Mouse (Mus musculus) kidney, postnatal 14 days (tissue): Measurements from ENCODE around the gene Gm3468.
"Not testable (repeated sequence)": the region's sequence is repeated elsewhere in the genome, so short reads cannot be mapped to it uniquely, and the experiment has no call there.

Source experiments
- DNase-seq: peaks from one replicate; pipeline ENCODE4 v3.0.0; 2022; ENCODE audit warnings: mixed read lengths

Gene Gm3468

DNA sequence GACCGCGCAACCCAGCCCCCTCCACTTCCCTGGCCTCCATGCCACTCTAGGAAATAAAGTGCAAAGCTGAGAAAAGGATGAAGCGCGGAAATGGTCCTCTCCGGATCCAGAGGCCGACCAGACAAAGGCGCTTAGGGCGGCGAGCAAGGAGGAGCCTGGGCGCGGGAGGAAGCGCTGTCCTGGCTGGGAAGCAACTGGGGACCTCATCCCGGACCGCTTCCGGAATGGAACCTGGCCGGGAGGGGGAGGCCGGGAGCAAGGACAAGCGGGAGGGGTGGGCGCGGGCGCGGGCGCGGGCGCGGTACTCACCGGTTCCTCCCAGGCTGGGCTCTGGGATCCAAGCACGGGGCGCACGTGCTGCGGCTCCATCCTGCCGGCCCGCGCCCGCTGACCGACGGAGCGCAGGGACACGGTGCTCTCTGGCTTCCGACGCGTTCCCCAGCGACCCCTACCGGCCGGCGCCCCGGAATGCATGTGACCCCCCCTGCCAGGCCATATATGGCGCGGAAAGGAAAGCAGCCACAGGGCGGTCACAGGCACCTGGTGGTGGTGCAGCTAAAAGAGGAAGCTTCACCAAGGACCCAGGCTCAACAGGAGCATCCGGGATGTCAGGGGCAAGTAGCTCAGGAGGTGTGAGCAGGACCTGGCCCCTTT, at the start of gene Gm3468:
Gene Gm3468 (minus strand): TSS at position 394 of the 654 bp plus-strand sequence.
- peak; percentile 48 for DNase-seq

DNA sequence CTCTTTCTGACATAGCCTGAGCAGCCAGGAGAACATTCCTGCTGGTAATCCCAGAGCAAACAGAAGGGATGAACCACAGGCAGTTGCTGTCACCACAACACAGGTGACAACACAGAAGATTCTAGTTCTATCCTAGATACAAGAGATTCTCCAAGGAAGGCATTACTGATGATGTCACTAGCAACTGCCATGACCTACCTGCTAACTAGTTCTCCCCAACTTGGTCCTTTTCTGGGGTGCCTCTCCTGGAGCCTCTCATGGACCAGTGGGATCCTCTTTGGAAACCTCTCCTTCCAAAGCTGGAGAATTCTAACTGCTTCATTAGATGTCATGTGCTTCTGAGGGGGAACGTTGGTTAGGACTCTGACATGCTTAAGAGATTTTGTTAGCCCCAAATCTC, 17.2 kb upstream of the Gm3468 start, which contains the start of gene Gm3476:
Gene Gm3476 (minus strand): TSS at position 101 of the 400 bp plus-strand sequence.
- not testable (repeated sequence) for DNase-seq

DNA sequence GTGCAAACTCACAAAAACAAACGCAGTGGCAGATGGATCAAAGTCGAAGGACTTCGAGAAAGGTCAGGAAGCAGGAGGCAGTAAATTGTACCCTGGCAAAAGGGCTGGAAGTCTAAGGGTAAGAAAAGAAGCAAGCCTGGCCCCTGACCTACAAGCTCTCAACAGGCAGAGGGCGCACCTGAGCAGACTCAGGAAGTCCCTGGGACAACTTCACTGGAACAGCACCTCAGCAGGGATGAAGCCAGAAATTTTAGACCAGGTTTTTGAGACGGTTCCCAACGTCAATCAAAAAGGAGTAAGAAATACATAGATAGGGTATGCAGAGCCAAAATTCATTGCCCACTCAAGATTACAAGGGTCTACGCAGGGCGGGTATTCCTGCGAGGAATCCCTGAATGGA, 965 bp downstream of the Gm3468 start:
- not testable (repeated sequence) for DNase-seq

DNA sequence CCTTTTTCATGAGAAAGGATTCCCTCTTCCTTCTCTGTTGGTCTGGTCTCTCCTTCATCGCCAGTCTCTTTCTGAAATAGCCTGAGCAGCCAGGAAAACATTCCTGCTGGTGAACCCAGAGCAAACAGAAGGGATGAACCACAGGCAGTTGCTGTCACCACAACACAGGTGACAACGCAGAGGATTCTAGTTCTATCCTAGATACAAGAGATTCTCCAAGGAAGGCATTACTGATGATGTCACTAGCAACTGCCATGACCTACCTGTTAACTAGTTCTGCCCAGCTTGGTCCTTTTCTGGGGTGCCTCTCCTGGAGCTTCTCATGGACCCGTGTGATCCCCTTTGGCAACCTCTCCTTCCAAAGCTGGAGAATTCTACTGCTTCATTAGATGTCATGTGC, 14.6 kb downstream of the Gm3468 start, which contains the start of gene Gm8206:
Gene Gm8206 (minus strand): TSS at position 101 of the 400 bp plus-strand sequence.
- DNase-seq: not testable (repeated sequence)

DNA sequence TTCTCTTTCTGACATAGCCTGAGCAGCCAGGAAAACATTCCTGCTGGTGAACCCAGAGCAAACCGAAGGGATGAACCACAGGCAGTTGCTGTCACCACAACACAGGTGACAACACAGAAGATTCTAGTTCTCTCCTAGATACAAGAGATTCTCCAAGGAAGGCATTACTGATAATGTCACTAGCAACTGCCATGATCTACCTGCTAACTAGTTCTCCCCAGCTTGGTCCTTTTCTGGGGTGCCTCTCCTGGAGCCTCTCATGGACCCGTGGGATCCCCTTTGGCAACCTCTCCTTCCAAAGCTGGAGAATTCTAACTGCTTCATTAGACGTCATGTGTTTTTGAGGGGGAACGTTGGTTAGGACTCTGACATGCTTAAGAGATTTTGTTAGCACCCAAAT, 50.3 kb downstream of the Gm3468 start, which contains the start of gene Gm6337:
Gene Gm6337 (minus strand): TSS at position 101 of the 400 bp plus-strand sequence.
- not testable (repeated sequence) for DNase-seq
